Mouse (Mus musculus) midbrain, embryonic 10.5 days (tissue): Measurements from ENCODE around the gene Ifna15. TPM values are rescaled to one million over a fixed set of nuclear protein-coding genes. Genes with fewer than 3 reads are reported as not detected.

Experiments
- DNase-seq: peaks from one replicate; pipeline ENCODE4 v3.0.0-alpha.2; 2017; ENCODE audit warnings: low spot score
- H3K27ac ChIP-seq: fragments of 300-500 bp; sonication (generic); replicated peaks from 2 replicates; pipeline ENCODE4 v1.5.1; 2016; ENCODE audit warnings: mild to moderate bottlenecking
- H3K27me3 ChIP-seq: fragments of 300-500 bp; sonication (generic); 2 replicates; pipeline ENCODE4 v1.6.1; 2016; ENCODE audit warnings: low read depth, mild to moderate bottlenecking; ENCODE audit not compliant: poor library complexity, severe bottlenecking
- H3K36me3 ChIP-seq: fragments of 300-500 bp; sonication (generic); 2 replicates; pipeline ENCODE4 v1.6.1; 2016; ENCODE audit warnings: mild to moderate bottlenecking, moderate library complexity
- H3K4me1 ChIP-seq: fragments of 300-500 bp; sonication (generic); 2 replicates; pipeline ENCODE4 v1.6.1; 2016
- H3K4me3 ChIP-seq: fragments of 300-500 bp; sonication (generic); 2 replicates; pipeline ENCODE4 v1.5.1; 2016; ENCODE audit warnings: mild to moderate bottlenecking, moderate library complexity
- H3K9me3 ChIP-seq: fragments of 300-500 bp; sonication (generic); replicated peaks from 2 replicates; pipeline ENCODE4 v1.6.1; 2016; ENCODE audit warnings: mild to moderate bottlenecking
- WGBS: fragments of 180-500 bp; shearing (Covaris S2); methylation state at CpG from one replicate; pipeline ENCODE4 v1.1.7; 2016; 5-methylcytosine and 5-hydroxymethylcytosine counted together
- polyA plus RNA-seq: library from polyadenylated mRNA; unstranded; fragments of >200 nt; fragmentation: Nextera tagmentation; extraction: Ambion mirVana; gene quantifications from 2 replicates; pipeline ENCODE4 v1.2.1, GENCODE M21; 2016

The Ifna15 gene
- polyA plus RNA-seq, 1 experiment from 2014 or later = not detected

DNA sequence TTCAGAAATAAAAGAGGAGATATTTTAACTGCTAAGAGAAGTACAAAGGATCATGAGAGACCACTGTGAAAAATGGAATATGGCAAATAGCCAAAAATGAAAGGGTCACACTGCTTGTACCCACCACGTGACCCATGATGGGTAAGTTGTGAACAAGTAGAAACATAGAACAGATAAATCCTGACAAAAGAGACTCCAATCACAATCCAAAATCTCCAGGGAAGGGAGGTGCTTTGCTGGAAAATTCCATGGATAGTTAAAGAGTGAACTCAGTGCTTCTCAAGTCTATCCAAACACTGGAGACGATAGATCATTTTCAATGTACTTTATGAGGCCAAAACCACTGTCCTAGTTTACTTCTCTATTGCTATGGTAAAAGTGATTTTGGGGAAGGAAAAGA is 27.2 kb downstream of the Ifna15 start:
- H3K27me3 ChIP-seq = no peaks in the 10 kb centered on the region
- no peak overlapping the region for H3K27ac ChIP-seq
- 94% methylated on average over 2 of the region's 2 CpGs for WGBS
- no peaks in the 10 kb centered on the region for H3K4me1 ChIP-seq
- no peak for DNase-seq
- H3K36me3 ChIP-seq = no peaks in the 10 kb centered on the region
- no peaks in the 10 kb centered on the region for H3K9me3 ChIP-seq
- no peak overlapping the region for H3K4me3 ChIP-seq

DNA sequence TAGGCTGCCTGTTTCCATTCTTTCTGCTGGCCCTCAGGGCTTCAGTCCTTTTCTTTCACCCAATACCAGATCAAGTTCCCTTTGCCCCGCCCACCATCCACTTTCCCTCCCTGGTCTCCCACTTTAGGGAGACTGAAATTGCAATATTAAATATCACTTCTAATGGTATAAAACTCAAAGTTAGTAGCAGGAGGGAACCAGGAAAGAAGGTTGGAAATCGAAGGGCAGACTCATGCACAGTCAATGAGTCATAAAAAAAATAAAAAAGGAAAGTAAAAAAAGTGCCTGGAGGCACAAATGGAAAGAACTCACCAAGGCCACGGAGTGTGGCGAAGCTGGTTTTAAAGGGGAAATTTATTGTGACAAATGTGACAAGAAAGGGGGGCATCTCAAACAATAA is 27.8 kb downstream of the Ifna15 start:
- Histone ChIP-seq H3K4me3 (no peak overlapping the region), H3K4me1 (no peaks in the 10 kb centered on the region), H3K36me3 (no peaks in the 10 kb centered on the region), H3K9me3 (no peaks in the 10 kb centered on the region), H3K27me3 (no peaks in the 10 kb centered on the region), H3K27ac (no peak overlapping the region)
- no peak for DNase-seq
- 72% methylated on average over 4 of the region's 4 CpGs for WGBS

DNA sequence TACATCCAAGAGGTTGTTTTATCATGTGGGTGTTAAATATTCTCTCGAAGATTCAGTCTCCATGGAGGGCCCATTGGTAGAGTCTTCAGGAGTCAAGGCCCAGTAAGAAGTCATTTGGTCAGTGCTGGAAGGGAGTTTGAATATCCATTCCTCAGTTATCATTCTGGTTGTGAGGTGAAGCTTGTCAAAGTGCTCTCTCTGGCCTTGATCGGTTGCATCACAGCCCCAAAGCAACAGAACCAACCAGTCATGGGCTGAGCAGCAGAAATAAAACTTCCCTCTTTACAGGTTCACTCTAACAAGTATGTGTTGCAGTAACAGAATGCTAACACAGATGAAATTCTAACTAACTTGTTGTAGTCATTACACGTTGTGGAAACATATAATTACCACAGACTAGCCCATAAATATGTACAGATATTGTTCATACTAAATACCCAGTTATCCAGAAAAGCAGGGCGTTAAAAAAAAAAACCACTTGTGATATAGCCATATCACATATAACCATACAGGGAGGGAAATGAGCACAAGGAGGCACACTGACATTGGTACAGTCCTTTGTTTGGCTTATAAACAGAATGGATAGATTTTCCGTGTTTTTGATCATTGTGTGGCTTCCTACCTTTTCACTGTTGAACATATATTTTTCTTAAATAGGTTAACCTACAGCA is 31.5 kb downstream of the Ifna15 start:
- H3K4me1 ChIP-seq = no peaks in the 10 kb centered on the region
- H3K27ac ChIP-seq = no peak overlapping the region
- no peaks in the 10 kb centered on the region for H3K27me3 ChIP-seq
- no peak for DNase-seq
- no peaks in the 10 kb centered on the region for H3K9me3 ChIP-seq
- H3K4me3 ChIP-seq = no peak overlapping the region
- 79% methylated on average over 5 of the region's 5 CpGs for WGBS
- H3K36me3 ChIP-seq = no peaks in the 10 kb centered on the region

DNA sequence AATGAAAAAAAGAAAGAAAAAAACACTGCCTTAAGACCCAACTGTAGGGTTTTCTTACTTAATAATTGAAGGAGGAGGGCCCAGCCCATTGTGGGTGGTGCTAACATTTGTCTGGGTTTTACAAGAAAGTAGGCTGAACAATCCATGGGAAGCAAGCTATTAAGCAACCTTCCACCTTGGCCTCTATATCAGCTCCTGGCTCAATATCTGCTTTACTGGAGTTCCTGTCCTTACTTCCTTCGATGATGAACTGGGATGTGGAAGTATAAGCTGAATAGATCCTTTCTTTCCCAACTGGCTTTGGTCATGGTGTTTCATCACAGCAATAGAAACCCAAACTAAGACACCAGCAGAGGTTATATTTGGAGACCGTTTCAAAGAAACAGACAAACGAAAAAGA is 32.7 kb downstream of the Ifna15 start:
- Histone ChIP-seq H3K36me3 (no peaks in the 10 kb centered on the region), H3K27me3 (no peaks in the 10 kb centered on the region), H3K4me3 (no peak overlapping the region), H3K27ac (no peak overlapping the region), H3K4me1 (no peaks in the 10 kb centered on the region), H3K9me3 (no peaks in the 10 kb centered on the region)
- DNase-seq = no peak
- WGBS = 83% methylated on average over 3 of the region's 3 CpGs

DNA sequence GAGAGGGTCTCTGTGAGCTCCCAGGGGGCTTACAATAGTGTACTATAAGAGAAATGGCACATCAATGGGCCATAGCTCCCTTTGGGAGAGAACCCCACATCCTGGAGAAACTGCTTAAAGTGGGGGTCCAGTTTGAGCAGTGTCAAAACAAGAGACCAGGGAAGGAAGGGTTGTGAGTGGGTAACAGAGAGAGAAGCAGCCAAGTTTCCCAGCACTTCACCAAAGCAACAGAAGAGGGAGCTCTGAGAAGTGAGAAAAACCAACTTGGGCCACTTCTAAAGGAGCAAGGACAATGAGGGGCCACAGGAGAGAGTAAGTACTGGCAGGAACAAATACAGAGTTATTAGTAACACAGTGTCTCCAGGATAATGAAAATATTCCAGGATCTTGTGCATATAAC is 34.8 kb downstream of the Ifna15 start:
- Histone ChIP-seq H3K9me3 (no peaks in the 10 kb centered on the region), H3K36me3 (no peaks in the 10 kb centered on the region), H3K27me3 (no peaks in the 10 kb centered on the region), H3K4me3 (no peak overlapping the region), H3K27ac (no peak overlapping the region), H3K4me1 (no peaks in the 10 kb centered on the region)
- DNase-seq = no peak

DNA sequence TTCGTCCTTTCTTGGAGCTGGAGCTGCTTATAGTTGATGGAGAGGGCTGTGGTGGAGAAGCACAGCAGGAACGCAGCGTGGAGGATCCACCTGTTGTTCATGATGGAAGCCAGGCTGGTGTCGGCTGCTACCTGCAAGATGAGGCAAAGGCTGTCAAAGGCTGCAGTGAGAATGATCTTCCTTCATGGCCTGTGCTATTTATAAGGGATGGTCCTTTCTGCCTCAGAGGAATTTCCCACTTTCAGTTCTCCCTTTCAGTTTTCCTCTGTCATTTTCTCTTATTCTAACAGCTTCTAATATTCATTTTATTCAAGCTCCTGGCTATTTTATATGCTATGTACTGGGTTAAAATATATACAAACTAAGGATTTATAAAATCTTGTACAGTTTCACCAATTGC is 35.4 kb downstream of the Ifna15 start, which contains the start of gene Ifnb1:
TSS of gene Ifnb1 (minus strand) at position 101 of the 400 bp plus-strand sequence.
- H3K36me3 ChIP-seq = no peaks in the 10 kb centered on the region
- H3K9me3 ChIP-seq = no peaks in the 10 kb centered on the region
- no peak within 1 kb of the TSS for H3K4me3 ChIP-seq
- no peaks in the 10 kb centered on the region for H3K27me3 ChIP-seq
- DNase-seq = no peak
- no peak within 1 kb of the TSS for H3K27ac ChIP-seq
- WGBS = 85% methylated on average over 4 of the region's 4 CpGs
- H3K4me1 ChIP-seq = no peaks in the 10 kb centered on the region

DNA sequence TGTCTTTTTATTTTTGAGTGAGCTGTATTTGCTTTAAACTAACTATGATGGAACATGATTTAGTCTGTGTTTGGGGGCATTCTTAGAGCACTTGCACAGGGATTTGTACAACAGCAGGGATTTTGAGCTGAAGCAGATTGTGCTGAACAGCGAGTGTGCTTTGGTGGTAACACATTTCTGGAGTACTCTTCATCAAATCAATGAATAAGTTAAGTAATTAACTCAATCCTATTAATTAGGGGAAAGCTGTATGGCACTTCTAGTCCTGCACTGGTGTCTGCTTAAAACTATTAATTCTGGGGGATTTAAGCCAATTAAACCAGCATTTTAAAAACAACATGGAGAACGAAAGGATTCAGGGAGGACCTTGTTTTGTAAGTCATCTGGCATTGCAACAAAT is 40.1 kb downstream of the Ifna15 start:
- WGBS = 87% methylated on average over 2 of the region's 2 CpGs
- Histone ChIP-seq H3K36me3 (no peaks in the 10 kb centered on the region), H3K4me1 (no peaks in the 10 kb centered on the region), H3K27me3 (no peaks in the 10 kb centered on the region), H3K9me3 (no peaks in the 10 kb centered on the region), H3K4me3 (no peak overlapping the region), H3K27ac (no peak overlapping the region)
- no peak for DNase-seq

DNA sequence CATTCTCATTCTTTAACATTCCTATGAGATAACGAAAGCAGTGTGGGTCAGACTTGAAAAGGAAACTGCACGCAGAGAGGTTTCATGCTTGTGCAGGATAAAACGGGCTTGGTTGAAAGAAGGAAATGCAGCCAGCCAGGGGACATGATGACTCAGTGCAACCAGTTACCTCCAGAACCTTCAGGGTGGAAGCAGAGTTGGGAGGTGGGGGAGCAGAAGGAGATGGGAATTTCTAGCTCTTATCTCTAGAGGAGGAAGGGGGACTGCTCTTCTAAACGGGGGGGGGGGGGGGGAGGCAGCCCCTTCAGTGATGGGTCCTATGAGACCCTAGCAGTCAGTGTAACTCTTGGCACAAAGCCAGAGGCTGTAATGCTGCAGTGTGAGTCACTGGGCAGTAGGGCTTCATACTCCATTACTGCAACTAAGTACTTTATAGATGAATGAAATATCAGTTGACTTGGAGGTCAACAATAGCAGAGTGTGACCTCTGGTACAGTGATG is 42.3 kb downstream of the Ifna15 start:
- DNase-seq = no peak
- H3K4me1 ChIP-seq = no peaks in the 10 kb centered on the region
- no peak overlapping the region for H3K27ac ChIP-seq
- no peaks in the 10 kb centered on the region for H3K9me3 ChIP-seq
- WGBS = 58% methylated on average over 4 of the region's 4 CpGs
- no peak overlapping the region for H3K4me3 ChIP-seq
- no peaks in the 10 kb centered on the region for H3K36me3 ChIP-seq
- H3K27me3 ChIP-seq = no peaks in the 10 kb centered on the region

DNA sequence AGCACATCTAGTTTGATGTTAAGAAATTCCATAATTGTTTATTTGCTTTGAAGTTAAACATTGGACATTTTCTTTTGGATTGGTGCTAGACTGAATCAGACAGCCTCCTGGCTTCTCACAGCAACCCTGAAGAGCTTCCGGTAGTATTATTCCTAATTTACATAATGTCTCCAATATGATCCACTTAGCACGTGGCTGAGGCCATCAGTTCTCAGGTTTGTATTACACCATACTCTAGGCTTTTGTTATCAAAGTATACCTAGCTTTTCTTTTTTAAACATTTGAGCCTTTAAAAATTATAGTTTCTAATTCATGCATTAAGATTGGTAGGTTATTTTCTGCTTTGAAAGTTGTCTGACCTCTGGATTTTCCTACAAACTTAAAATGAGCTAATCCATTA is 42.8 kb downstream of the Ifna15 start:
- Histone ChIP-seq H3K27ac (no peak overlapping the region), H3K36me3 (no peaks in the 10 kb centered on the region), H3K9me3 (no peaks in the 10 kb centered on the region), H3K4me1 (no peaks in the 10 kb centered on the region), H3K27me3 (no peaks in the 10 kb centered on the region), H3K4me3 (no peak overlapping the region)
- DNase-seq = no peak
- WGBS = 82% methylated on average over 2 of the region's 2 CpGs

DNA sequence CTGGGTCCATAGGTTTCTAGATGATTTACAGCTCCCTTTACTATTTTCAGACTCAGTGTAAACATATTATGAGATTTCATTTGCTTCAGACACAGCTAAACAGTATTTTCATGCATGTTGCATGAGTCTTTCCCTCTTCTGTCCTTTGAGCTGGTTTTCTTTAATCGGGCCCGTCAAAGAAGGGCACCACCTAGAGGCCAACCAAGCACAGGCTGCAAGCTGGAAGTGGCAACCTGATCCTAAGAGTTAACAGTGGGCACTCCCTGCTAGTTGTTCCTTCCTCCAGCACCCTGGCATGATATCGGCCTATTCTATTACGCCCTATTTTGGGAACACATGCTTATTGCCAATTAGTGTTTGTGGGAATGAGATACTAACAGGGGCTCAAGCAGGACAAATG is 43.6 kb downstream of the Ifna15 start:
- Histone ChIP-seq H3K9me3 (no peaks in the 10 kb centered on the region), H3K4me1 (no peaks in the 10 kb centered on the region), H3K27ac (no peak overlapping the region), H3K36me3 (no peaks in the 10 kb centered on the region), H3K27me3 (no peaks in the 10 kb centered on the region), H3K4me3 (no peak overlapping the region)
- peak; percentile 48 for DNase-seq
- WGBS = 44% methylated on average over 4 of the region's 4 CpGs

DNA sequence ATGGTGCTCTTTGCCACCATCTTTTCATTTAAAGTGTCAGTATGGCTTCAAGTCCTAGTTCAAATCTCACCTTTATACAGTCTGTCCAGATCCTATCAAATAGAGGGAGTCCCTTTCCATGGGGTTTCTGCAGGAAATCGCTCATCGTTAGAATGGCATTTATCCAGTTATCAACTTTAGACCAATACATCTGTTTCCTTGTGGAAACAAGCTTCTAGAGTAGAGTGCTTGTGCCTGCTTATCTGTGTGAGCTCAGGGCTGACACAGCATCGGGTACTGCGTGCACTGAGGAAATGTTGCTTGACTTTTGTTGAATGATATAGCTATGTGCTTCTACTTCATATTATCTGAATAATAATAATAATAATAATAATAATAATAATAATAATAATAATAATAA is 44.3 kb downstream of the Ifna15 start:
- DNase-seq = no peak
- Histone ChIP-seq H3K27me3 (no peaks in the 10 kb centered on the region), H3K4me3 (no peak overlapping the region), H3K36me3 (no peaks in the 10 kb centered on the region), H3K27ac (no peak overlapping the region), H3K4me1 (no peaks in the 10 kb centered on the region), H3K9me3 (no peaks in the 10 kb centered on the region)
- 94% methylated on average over 4 of the region's 4 CpGs for WGBS
